Mouse (Mus musculus) midbrain, embryonic 15.5 days (tissue): ENCODE measurements around the gene Ahctf1. TPM values are rescaled to one million over a fixed set of nuclear protein-coding genes. Genes with fewer than 3 reads are reported as not detected.

Experiments used
- polyA plus RNA-seq: library from polyadenylated mRNA; unstranded; fragments of >200 nt; fragmentation: Nextera tagmentation; extraction: Ambion mirVana; gene quantifications from 2 replicates; pipeline ENCODE4 v1.2.1, GENCODE M21; 2015

The Ahctf1 gene
- polyA plus RNA-seq, 1 experiment from 2014 or later, result 20.7 TPM

Other genes with a start within 250 kb of the Ahctf1 start
- gene Sccpdh, start 135.5 kb downstream of the Ahctf1 start, polyA plus RNA-seq, result 147 and 154 TPM in 2 replicates
- not detected in 2 replicates for gene Kif28, start 58.4 kb downstream of the Ahctf1 start, polyA plus RNA-seq
- 0.23 TPM in 1 of 2 replicates, not detected in the other for gene Gm10518, start 304 bp downstream of the Ahctf1 start, polyA plus RNA-seq
- gene Cdc42bpa, start 156.8 kb upstream of the Ahctf1 start, polyA plus RNA-seq, result 28.5 and 28.9 TPM in 2 replicates